Mouse (Mus musculus) gastrocnemius, postnatal 14 days (tissue): ENCODE data around the gene Cyp4b1. TPM values are rescaled to one million over a fixed set of nuclear protein-coding genes. Genes with fewer than 3 reads are reported as not detected.
"Not testable (repeated sequence)": the region's sequence is repeated elsewhere in the genome, so short reads cannot be mapped to it uniquely, and the experiment has no call there.

Experiments used
- DNase-seq: peaks from one replicate; pipeline ENCODE4 v3.0.0; 2021; ENCODE audit warnings: mixed read lengths
- intact Hi-C: fragments of 180-260 bp; cut with DNase I; formaldehyde crosslinking; loops from one replicate; pipeline ENCODE4 v1.15.1; 2025; ENCODE audit warnings: low total_unique reads
- long read RNA-seq, 2 experiments: library from polyadenylated mRNA; stranded (forward); transcript quantifications; one replicate each; pipeline ENCODE4 v2.0.0; 2021
- total RNA-seq, 2 experiments: library from RNA; stranded (reverse); gene quantifications; 2 replicates each; pipeline ENCODE4 v1.2.3; 2021

Gene Cyp4b1
- 1 to 10 TPM; 1.7 to 3.1 TPM for total RNA-seq
- long read RNA-seq, experiment 1, transcript Cyp4b1-201 (12 exons, 1,892 nt), result major isoform, 8 of 8 reads
- long read RNA-seq, experiment 1, partial matches to known transcripts, result 0 of 8 reads
- long read RNA-seq, experiment 1, other reads (novel, unspliced or antisense), result 0 of 8 reads
- long read RNA-seq, experiment 2, partial matches to known transcripts, result 0 of 4 reads
- long read RNA-seq, experiment 2, other reads (novel, unspliced or antisense), result 0 of 4 reads

DNA sequence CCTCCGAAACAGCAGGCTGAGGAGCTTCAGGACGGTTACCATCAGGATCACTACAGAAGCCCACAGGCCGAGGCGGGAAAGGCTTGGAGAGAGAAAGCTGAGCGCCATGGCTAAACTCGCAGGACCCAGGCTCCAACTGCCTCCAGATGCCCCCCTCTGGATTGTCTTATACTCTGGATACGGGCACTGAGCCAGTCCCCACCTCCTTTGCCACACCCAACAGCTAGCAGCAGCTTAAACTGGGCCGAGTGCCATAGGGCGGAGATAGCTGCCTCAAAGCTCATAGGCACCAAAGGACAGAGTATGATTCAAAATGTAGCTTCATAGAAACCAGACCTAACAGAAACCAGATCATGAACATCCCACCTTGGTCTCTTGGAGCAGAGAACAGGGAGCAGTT is at the start of gene Cyp4b1:
Gene Cyp4b1 (minus strand): TSS at position 144 of the 400 bp plus-strand sequence.
- DNase-seq, result peak; percentile 49
- intact Hi-C loops, result no loop called here

DNA sequence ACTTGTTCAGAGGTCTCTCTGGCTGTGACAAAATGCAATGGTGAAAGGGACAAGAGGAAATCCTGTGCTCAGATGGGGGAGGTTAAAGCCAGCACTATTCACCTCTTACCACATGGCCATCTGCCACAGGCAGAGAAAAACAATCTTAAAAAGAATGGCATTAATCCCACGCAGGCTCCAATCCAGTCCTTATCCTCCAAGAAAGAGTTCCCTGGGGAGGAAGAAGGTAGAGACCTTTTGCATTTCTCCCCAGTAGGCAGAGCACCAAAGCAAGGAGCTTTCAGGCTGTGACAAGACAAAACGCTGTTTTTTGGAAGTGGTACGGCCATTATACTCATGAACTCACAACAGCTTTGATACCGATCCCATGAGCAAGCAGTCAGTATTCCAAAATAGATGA is 38.8 kb upstream of the Cyp4b1 start:
- intact Hi-C loops, result no loop called here
- DNase-seq, result no peak

DNA sequence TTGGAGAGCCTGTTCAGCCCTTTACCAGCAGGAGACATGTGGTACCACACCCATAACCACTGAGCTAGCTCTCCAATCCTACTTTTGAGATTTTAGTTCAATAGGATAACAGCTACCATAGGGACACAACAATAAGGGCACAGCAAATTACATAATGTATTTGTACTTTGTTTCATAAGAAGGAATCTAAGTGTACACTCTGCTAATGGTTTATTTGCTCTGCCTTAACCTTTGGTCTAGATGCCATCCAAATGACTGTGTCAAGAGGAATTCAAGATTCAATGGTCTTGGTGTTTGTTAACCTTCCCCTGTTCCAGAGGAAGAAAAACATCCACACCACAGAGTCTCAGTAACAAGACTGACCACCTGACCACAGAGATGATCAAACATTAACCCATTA is 11.7 kb upstream of the Cyp4b1 start:
- no peak for DNase-seq
- intact Hi-C loops, result no loop called here

DNA sequence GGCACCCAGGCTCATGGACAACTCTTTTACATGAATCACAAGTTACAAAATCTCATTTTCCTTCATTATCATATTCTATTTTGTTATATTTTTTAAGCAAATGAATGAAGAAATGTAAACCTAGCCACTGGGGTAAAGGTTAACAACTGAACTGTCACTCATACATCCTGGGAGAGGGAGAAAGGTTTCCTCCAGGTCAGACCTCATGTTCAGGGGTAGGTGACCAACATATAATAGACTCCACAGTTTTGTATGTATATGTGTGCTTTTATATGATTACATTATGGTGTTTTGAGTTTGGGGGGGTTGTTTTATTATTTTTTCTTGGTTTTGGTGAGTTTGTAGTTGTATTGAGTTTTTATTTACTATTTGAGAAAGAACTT is 10.3 kb upstream of the Cyp4b1 start:
- intact Hi-C loops, result no loop called here
- DNase-seq, result no peak

DNA sequence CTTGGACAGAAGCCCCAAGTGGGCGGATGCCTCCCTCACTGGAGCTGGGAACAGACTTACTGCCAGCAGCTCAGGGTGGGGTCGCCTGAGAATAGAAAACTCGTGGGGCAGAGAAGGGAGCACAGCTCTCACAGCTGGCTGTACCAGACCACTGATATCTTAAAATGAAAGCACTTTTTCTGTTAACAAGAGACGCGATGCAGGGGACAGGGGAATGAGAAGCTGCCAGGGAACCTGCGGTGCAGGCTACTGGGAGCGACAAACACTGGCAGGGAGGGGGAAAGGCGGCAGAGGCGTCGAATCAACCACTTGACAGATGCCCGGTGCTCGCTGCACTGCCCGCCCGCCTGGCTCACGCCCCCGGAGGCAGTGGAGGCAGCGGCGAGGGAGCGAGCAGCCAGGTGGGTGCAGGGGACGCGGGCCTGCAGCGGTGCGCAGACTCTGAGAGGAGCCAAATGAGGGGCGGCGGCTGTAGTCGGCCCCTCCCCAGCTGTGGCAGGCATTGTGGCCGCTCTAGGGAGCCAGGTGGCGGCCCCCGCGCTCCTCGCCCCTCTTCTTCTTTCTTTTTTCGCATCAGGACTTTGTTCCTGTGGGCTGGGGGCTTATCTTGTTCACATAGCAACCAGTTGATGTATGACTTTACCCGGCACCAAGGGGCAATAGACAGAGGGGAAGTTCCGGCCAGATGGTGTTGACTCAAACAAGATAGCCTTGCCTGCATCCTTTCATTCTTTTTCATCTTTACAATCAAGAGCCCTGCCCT is 9.8 kb upstream of the Cyp4b1 start:
- intact Hi-C loops, result no loop called here
- no peak for DNase-seq

DNA sequence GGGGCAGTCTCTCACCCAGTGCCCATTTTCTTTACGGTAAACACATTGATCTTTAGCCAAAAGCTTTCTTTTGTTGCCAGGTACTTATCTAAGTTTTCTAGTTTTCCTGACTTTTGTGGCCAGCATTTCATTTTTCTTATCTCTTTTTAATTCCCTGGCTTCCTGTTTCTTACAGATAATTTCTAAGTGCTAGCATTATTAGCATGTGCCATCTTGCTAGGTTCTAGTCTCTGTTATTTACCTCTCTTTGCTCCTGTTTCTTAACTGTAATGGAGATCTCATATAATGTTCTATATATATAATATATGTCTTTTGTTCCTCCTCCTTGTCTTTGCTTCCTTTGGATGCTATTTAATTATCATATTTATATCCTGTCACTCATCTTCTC is 9.0 kb upstream of the Cyp4b1 start:
- intact Hi-C loops, DNase-seq: not testable (repeated sequence)

DNA sequence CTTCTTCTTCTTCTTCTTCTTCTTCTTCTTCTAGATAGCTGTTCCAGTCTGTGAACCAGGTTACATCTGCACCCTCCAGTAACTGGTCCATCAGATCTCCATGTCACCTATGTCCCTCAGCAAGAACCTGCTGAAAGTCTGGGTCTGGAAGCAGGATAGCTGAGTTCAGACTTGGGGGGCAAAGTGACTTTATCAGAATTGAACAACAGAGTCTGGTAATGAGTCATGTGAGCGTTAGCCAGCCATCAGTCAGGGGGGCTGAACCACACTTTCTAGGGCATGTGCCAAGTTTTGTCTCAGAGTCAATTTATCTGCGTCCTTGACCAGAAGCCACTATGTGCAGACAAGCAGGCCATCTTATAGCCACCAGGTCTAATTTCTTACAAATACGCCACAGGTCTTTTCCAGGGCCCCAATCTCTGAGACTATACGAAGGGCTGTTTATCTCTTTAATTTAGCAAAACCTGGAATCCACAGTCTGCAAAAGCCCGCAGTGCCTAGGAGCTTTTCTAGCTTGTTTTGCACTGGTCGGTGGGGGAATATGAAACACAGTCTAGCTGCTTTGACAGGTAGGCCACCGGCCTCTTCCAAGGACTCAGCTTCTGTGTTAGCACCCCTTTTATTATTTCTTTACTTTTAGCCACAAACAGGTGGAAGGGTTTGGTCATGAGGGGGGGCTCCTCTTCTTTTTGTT is 8.5 kb upstream of the Cyp4b1 start:
- intact Hi-C loops, DNase-seq: not testable (repeated sequence)

DNA sequence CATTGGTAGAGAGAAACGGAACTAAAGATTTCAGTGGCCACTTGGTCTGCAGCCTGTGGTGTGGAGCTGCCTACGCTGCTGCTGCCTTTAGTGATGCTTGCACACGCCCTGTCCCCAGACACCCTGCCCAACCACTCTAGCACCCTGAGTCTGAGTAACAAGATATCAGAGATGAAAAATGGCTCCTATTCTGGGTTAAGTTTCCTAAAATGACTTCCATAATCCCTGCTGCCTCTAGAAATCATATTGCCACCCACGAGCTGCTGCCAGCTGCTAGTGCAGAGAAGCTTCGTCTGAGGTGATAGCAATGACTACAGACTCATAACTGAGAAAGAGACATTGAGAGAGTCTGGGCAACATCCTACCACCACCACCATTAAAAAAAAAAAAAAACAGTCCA is 3.3 kb upstream of the Cyp4b1 start:
- DNase-seq, result no peak
- intact Hi-C loops, result no loop called here

DNA sequence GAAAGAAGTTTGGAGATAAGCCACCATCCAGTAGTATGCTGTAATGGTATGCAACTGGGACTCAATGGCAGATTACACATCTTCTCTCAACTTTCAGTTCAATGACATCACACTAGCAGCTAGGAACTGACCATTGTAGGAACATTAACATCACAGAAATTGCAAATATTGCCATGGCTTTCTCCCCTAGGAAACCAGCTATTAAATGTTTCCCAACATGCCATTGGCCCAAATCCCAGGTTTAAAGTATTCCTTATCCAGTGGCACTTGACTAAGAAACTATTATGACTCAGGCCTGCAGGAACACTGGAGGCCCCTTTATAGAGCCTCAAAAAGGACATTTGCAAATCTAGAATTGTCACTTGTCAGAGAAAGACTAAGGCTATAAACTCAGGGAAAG is 1.8 kb upstream of the Cyp4b1 start:
- intact Hi-C loops, result no loop called here
- no peak for DNase-seq

DNA sequence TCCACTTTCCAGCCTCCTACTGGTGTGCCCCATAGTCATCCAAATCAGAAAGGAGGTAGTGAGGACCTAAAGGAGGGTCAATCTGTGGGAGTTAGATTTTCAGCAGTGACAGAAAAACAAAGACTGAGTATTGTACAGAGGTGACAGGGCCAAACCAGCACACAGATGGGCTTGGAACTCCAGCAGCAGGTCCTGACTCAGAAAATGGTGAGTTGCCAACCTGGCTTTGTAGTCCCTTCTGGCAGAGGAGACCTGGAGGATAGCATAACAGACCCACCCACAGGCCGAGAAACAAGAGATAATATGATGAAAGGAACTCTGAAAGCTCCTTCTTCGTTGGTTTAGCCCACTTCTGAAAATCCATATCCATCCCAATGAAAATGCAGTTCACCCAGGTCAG is 1.2 kb upstream of the Cyp4b1 start:
- no peak for DNase-seq
- intact Hi-C loops, result no loop called here

DNA sequence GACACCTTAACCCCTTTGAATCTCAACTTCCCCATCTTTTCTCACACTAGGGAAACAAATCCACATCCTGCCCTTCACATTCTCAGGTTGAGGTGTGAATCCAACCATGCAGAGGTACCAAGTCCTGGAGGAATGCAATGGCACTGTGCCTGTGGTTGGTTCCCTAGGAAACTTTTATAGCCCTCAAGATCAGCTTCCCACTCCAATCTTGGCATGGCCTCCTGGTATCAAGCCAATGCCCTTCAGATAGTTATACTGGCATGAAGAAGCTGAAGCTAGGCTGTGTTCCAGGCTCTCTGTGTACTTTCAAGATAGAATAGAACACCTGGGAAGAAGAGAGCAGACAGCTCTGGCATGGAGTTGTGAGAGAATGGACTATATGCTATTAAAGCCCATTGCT is 2.2 kb downstream of the Cyp4b1 start:
- no peak for DNase-seq
- intact Hi-C loops, result no loop called here

DNA sequence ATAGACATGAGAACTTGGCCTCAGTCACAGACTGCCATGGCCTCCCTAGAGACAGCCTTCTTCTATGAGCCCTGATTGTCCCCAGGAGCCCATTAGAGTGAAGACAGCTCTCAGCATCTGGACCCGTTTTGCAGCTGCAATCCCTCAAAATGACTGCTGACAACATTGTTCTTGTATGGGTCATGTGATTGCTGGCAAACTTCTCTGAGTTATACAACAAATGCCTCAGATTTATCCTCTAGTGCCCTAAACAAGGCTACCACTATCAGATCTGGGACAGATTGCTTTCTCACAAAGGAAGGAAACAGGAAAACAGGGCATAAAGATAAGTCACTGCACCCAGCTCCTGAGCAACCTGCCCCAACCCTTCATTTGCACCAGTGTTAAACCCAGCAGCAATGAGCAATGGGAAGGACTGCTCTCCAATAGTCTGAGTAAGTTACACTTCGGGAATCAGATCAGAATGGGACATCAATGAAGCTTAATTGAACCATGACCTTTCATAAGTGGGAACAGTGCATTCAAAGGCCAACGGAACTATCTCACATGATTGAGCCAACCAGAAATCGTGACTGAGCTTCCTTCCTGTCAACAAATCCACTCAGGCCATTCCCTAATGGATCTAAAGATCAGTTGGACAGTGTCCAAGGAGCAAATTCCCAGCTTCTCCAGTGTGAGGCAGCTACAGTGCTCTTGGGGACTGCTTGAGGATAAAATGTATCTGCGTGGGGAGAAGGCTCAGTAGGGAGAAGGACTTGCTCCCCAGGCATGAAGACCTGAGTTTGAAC is 4.4 kb downstream of the Cyp4b1 start:
- no peak for DNase-seq
- intact Hi-C loops, result no loop called here

DNA sequence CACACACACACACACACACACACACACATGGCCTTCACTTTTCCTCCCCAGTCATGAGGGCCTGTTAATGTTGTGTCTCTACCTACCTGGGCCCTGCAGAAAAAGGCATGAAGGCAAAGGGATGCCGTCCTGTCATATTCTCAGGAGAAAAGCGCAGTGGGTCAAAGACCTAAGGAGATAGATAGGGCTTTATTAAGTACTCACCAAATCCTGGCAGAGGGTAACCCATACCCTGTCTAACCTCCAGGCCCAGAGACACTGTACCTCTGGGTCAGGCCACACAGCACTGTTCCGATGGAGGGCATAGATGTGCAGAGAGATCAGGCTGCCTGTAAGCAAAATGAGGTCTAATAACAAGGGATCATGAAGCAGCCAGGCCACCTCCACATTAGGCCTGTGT is 22.0 kb downstream of the Cyp4b1 start:
- DNase-seq, intact Hi-C loops: not testable (repeated sequence)

DNA sequence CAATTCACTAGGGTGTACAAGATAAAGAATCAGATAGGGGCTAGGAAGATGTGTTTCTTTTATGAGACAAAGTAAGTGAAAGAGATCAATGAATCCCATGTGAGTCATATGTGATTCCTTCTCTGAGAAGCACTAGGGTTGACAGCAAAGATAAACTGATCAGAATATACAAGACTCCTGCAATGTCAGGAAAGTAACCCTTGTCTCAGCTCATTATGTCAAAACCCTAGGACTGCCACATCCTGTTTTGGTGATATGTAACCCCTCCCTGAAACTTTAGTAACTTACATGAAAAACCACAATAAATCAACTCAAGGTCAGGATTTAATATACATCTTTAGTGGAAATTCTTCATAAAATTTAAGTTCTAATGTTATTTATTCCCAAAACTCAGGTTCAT is 33.5 kb downstream of the Cyp4b1 start:
- intact Hi-C loops, result no loop called here
- no peak for DNase-seq

DNA sequence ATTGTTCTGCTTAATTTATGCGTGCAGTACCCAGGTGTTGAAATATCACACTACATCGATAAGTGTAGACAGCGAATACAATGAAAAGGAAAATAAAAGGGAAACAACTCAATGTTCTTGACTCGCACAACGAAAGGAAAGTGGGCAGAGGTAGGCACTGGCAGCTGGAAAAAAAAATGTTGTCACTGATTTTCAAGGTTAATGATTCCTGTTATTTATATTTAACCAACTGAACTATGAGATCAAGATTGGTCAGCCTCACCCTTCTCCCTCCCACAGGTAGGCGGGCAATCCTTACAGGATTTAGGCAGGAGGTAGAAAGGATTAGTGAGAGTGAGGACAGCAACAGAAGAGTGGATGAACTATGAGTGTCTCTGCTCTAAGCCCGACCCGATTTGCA is 46.9 kb downstream of the Cyp4b1 start, which contains the start of gene Cyp4a32:
Gene Cyp4a32 (plus strand): TSS at position 359 of the 400 bp plus-strand sequence.
- intact Hi-C loops, DNase-seq: not testable (repeated sequence)

DNA sequence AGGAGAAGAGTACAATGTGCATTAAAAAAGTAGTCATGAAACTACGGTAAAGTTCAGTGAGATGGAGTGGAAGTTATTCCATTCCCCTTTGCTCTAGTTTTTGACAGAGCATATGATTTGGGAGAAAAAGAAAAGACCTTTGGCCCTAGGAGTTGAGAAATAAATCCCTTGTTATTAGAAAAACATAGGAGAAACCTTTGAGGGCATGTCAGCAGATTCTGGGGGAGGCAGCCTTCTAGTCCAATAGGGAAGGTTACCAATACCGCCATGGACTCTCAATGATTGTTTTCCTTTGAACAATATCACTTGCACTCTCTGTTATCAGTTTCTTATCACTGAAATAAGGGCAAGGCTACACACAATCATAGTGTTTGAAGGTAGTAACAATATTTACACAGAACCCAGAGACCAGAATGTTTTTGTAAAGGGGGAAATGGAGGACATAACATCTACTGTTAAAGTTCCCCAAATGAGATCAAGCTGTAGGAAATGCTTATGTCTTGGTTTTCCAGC is 50.6 kb downstream of the Cyp4b1 start:
- no peak for DNase-seq
- intact Hi-C loops, result no loop called here

DNA sequence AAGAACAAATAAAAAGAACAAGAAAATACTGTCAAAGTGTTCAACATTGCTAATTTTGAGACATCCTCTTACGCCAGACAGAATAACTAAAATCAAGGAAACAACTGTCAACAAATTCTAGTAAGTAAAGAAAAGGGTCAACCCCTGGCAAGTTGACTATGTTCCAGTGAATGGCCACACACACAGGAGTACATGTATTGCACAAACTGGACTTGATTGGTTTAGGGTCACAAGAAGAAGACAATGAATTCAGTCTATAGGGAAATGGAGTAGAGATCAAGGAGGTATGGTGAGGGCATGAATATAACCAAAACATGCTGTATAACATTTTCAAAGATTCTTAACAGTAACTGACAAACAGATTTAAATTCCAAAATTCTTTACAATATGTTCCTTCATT is 51.2 kb downstream of the Cyp4b1 start:
- no peak for DNase-seq
- intact Hi-C loops, result no loop called here

DNA sequence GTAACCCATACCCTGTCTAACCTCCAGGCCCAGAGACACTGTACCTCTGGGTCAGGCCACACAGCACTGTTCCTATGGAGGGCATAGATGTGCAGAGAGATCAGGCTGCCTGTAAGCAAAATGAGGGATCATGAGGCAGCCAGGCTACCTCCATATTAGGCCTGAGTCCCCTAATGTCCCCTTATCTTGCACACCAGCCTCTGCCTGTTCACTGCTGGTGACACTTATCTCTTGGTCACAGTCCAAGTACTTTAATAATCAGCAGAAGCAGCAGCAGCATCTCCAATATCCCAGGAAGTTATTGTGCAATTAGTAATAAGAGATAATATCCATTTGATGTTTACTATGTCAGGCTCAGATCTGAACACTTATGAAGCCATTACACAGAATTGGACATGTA is 64.5 kb downstream of the Cyp4b1 start:
- no peak for DNase-seq
- intact Hi-C loops, result no loop called here

DNA sequence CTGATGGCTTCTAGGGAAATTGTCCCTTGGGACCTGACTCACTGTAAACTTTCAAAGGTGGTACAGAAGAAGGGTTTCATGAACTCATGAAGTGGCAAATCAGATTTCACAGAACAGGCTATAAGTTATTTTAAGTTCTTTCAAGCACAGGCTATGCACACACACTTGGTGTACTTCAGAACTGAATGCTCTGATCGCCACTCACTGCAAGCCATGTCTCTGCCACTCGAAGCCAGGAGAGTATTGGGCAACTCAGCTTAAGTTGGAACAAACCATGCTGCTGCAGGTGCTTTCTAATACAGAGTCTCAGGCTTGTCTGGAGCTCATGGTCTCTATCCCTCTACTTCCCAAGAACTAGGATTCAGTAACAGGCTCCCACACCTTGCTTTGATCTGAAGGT is 71.7 kb downstream of the Cyp4b1 start:
- intact Hi-C loops, result no loop called here
- no peak for DNase-seq

DNA sequence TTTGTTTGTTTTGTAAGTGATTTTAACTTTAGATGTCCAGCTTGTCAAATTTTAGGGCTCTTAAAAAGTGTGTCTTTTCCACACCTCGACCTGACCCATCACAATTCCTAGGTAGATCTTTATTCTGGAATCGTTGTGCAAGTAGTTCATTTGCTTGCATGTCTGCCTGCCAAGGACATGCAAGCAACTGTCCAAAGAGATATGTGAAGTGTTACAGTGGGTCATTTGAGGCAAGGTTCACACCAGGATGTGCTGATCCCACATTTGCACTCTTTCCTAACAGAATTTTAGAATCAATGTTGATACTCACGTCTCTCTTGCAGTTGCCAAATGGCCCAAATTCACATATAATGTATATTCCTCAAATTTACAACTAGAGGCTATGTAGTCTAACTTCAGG is 72.3 kb downstream of the Cyp4b1 start:
- intact Hi-C loops, result no loop called here
- DNase-seq, result no peak
